Mouse (Mus musculus): ENCODE measurements at regions not wholly inside any gene's neighbourhood (a gene's known extent, or its start where the extent isn't known, plus 50 kb on each side); places are given as distances from the start of the nearest gene placed in this dataset.
A peak's percentile ranks its signal among the peaks of the same experiment; 100 is the strongest.

DNA sequence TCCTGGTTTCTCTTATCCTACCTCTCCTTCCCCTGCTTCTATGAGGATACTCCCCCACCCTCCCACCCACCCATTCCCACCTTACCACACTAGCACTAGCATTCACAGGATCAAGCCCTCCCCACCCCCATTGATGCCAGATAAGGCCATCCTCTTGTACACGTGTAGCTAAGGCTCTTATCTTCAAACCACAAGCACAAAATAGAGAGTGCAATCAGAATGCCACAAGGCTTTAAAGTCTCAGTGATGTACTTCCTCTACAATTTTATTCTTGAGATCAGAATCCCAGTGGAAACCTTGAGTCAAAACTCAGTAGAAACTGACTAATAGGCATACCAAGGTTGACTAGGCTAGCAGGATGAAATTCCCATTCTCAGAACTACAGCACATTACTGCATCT, 348.4 kb downstream of the Speer2 start:
- Histone ChIP-seq H3K4me1 (no peaks in the 10 kb centered on the region), H3K27ac (no peak overlapping the region), H3K4me2 (replicated peaks) (no peak overlapping the region), H3K27me3 (no peaks in the 10 kb centered on the region), H3K9ac (no peak overlapping the region), H3K9me3 (no peaks in the 10 kb centered on the region), H3K4me3 (no peak overlapping the region), H3K36me3 (no peaks in the 10 kb centered on the region)
- no peak for ATAC-seq (ENCODE audit: insufficient number of reproducible peaks, insufficient read depth, low FRiP score, low TSS enrichment)
- WGBS: 43% methylated on average over 1 of the region's 1 CpGs

DNA sequence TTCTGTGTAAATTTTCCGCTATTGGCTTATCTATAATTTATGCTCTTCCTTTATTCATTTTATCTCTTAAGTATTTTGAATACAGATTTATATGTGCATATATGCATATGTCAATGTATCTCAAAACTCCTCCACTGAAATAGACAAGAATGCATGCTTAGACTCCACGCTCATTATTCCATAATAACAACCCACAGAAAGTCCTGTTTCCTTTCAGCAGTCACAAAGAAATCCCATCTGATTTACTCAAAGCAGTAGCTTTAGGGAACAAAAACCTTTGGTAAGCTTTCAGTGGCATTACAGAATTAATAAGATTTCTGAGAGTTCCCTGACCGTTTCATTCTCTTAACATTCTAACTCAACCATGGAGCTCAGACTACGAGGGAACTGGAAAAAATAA, 386.2 kb downstream of the Speer2 start:
- no peak for ATAC-seq (ENCODE audit: insufficient number of reproducible peaks, insufficient read depth, low FRiP score, low TSS enrichment)
- no peaks in the 10 kb centered on the region for H3K9me3 ChIP-seq
- H3K4me2 ChIP-seq (replicated peaks): no peak overlapping the region
- no peaks in the 10 kb centered on the region for H3K27me3 ChIP-seq
- 57% methylated on average over 4 of the region's 4 CpGs for WGBS
- no peak overlapping the region for H3K9ac ChIP-seq
- H3K27ac ChIP-seq: no peak overlapping the region
- H3K4me3 ChIP-seq: no peak overlapping the region
- no peaks in the 10 kb centered on the region for H3K4me1 ChIP-seq
- no peaks in the 10 kb centered on the region for H3K36me3 ChIP-seq

DNA sequence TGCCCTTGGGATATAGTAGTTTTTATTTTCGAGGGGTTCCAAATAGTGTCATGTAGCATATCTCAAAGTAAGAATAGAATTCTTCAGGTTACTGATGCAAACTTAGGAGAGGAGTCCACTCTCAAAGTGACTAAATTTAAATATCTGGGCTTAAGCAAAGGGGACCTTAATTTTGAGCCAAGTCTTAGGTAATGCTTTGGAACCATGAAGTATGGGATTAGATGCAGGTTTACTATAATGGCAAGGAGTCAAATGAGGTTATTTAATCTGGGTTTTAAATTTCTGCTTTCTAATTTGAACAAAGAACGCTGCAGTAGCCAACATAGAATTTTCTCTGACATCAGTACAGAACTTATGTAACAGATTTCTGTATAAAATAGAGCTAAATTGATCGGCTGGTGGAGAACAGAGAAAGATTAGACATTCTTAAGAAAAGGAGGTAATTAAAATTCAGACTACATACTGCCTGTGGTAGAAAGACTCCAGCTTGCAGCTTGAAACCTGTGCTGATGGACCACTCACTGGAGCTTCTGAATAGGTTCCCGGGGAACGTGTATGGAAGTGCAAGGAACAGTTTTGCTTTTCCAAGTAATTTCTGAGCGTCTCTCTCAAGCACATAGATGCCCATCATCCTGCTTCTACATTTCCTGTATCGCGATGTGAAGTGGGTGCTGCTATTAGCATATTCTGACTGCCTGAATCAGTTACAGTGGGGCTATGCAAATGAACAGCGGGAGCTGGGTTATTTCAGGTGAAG, 394.3 kb downstream of the Speer2 start:
- Histone ChIP-seq H3K4me2 (replicated peaks) (0 out of 2 replicates have a peak overlapping the region, but pooled peaks have one; percentile 7), H3K9ac (no peak overlapping the region), H3K36me3 (no peaks in the 10 kb centered on the region), H3K27ac (no peak overlapping the region), H3K4me3 (no peak overlapping the region), H3K9me3 (no peaks in the 10 kb centered on the region), H3K27me3 (no peaks in the 10 kb centered on the region), H3K4me1 (no peaks in the 10 kb centered on the region)
- no peak for ATAC-seq (ENCODE audit: insufficient number of reproducible peaks, insufficient read depth, low FRiP score, low TSS enrichment)
- 41% methylated on average over 9 of the region's 9 CpGs for WGBS

DNA sequence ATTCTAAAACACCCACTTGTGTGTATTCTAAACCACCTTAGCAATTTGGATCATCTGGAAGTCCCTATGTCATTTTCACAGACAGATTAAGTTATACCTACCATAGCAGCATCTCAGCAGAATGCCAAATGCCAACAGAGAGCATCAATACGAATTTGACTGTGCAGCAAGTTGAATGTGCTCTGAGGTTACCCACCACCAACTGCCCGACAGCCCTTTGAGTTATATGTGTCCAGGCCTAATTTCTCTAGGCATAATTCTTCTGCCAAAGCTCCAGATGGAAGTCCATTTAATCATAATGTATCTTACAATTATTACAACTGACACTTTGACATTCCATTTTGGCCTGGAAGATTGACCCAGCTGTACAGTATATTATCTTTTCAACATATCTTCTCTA, 404.4 kb downstream of the Speer2 start:
- H3K4me2 ChIP-seq (replicated peaks): no peak overlapping the region
- no peaks in the 10 kb centered on the region for H3K36me3 ChIP-seq
- no peaks in the 10 kb centered on the region for H3K9me3 ChIP-seq
- no peak for ATAC-seq (ENCODE audit: insufficient number of reproducible peaks, insufficient read depth, low FRiP score, low TSS enrichment)
- no peak overlapping the region for H3K4me3 ChIP-seq
- H3K27me3 ChIP-seq: no peaks in the 10 kb centered on the region
- H3K9ac ChIP-seq: no peak overlapping the region
- H3K4me1 ChIP-seq: no peaks in the 10 kb centered on the region
- 77% methylated on average over 2 of the region's 2 CpGs for WGBS
- H3K27ac ChIP-seq: no peak overlapping the region

DNA sequence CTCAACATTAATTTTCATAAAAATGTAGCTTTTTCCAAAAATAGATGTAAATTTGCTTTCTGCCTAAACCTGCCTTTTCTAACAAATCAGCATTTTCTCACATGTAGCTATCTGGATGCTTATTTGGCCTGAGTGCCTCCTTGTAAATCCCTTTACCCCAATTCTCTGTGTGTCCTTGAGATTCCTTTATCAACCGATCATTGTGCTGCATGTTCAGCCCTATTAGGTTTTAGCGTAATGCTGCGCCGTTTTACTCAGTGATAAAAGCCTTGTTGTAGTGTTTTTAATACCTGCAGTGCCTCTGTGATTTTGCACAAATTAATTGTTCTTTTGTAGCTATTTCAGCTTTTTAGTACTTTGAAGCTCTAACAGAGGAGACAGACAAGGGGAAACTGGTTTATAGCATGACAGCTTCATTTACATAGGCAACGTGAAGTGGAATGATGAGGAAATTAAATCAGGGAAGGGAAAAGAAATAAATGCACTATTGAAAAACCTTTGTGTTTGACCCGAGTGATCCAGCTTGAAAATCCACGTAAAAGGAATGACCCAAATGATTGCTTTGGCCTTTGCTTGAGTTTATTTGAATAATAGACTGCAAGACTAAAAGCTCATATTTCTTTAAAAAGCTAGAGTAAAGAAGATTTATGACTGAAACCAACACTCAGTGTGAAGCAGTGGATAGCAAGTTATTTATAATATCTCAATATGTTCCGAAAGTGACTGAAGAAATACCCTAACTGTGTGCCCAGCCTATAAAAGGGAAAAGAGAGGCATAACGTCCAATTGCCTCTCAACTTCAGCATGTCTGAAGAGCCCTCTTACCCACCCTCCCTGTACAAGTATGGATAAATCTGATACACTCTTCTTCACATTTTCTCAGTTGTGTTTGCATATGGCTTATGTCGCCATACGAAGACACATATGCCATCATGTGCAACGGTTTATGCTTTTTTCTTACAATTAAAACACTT, 438.6 kb downstream of the Speer2 start:
- no peaks in the 10 kb centered on the region for H3K9me3 ChIP-seq
- H3K4me3 ChIP-seq: no peak overlapping the region
- no peak overlapping the region for H3K9ac ChIP-seq
- H3K27ac ChIP-seq: no peak overlapping the region
- H3K4me1 ChIP-seq: no peaks in the 10 kb centered on the region
- H3K36me3 ChIP-seq: no peaks in the 10 kb centered on the region
- no peaks in the 10 kb centered on the region for H3K27me3 ChIP-seq
- 73% methylated on average over 12 of the region's 12 CpGs for WGBS
- ATAC-seq (ENCODE audit: insufficient number of reproducible peaks, insufficient read depth, low FRiP score, low TSS enrichment): no peak
- H3K4me2 ChIP-seq (replicated peaks): no peak overlapping the region

Measured in embryonic facial prominence, embryonic 12.5 days (tissue).